Mouse (Mus musculus) bone marrow macrophage, adult 2 months (primary cell): ENCODE data around the gene Tgm6.

Experiments used
- CTCF ChIP-seq: IDR thresholded peaks from 2 replicates; pipeline ENCODE4 v1.5.1; 2012; ENCODE audit warnings: low read depth, mild to moderate bottlenecking, low read length, moderate library complexity
- POLR2A ChIP-seq: IDR thresholded peaks from 2 replicates; pipeline ENCODE4 v1.6.1; 2012; ENCODE audit warnings: mild to moderate bottlenecking, low read depth, low read length, borderline replicate concordance

- no peak for TF ChIP-seq CTCF
- TF ChIP-seq POLR2A = no peak
Measured at GRCm38 (mm10) chr2:130179507-130180019, 67.3 kb downstream of the Tgm6 start.
